Mouse (Mus musculus) cerebellum, adult 9-10 months (tissue): ENCODE data around the gene Filip1.
A peak's percentile ranks its signal among the peaks of the same experiment; 100 is the strongest.

Experiments used
- DNase-seq: peaks from one replicate; pipeline ENCODE4 v3.0.0; 2022

The Filip1 gene

GRCm38 (mm10) chr9:79978228-79979024 is 34.2 kb downstream of the Filip1 start:
- no peak for DNase-seq

GRCm38 (mm10) chr9:79977549-79977971 is 35.1 kb downstream of the Filip1 start:
- DNase-seq: no peak

- no peak for DNase-seq
Observed at GRCm38 (mm10) chr9:79976789-79977188, 35.9 kb downstream of the Filip1 start.

GRCm38 (mm10) chr9:79975121-79975520 is 37.5 kb downstream of the Filip1 start:
- DNase-seq: no peak

GRCm38 (mm10) chr9:79973582-79973981 is 39.1 kb downstream of the Filip1 start:
- no peak for DNase-seq

GRCm38 (mm10) chr9:79972705-79973104 is 39.9 kb downstream of the Filip1 start:
- no peak for DNase-seq

GRCm38 (mm10) chr9:79971619-79972018 is 41.0 kb downstream of the Filip1 start:
- no peak for DNase-seq

GRCm38 (mm10) chr9:79970659-79971118 is 42.0 kb downstream of the Filip1 start:
- DNase-seq: no peak

GRCm38 (mm10) chr9:79969544-79969943 is 43.1 kb downstream of the Filip1 start:
- no peak for DNase-seq

GRCm38 (mm10) chr9:79966711-79967487 is 45.8 kb downstream of the Filip1 start:
- DNase-seq: no peak

GRCm38 (mm10) chr9:79965600-79966392 is 46.9 kb downstream of the Filip1 start:
- DNase-seq: no peak

GRCm38 (mm10) chr9:79965003-79965402 is 47.6 kb downstream of the Filip1 start:
- no peak for DNase-seq

GRCm38 (mm10) chr9:79961630-79962285 is 50.9 kb downstream of the Filip1 start:
- DNase-seq: peak; percentile 11

- DNase-seq: no peak
Observed at GRCm38 (mm10) chr9:79960453-79960852, 52.2 kb downstream of the Filip1 start.

- DNase-seq: no peak
Observed at GRCm38 (mm10) chr9:79958395-79958794, 54.3 kb downstream of the Filip1 start.

- no peak for DNase-seq
Observed at GRCm38 (mm10) chr9:79954944-79955343, 57.7 kb downstream of the Filip1 start.

- no peak for DNase-seq
Observed at GRCm38 (mm10) chr9:79951984-79952383, 60.7 kb downstream of the Filip1 start.

GRCm38 (mm10) chr9:79951339-79951738 is 61.3 kb downstream of the Filip1 start:
- no peak for DNase-seq

- DNase-seq: no peak
Observed at GRCm38 (mm10) chr9:79950666-79951065, 62.0 kb downstream of the Filip1 start.

GRCm38 (mm10) chr9:79950038-79950437 is 62.6 kb downstream of the Filip1 start:
- no peak for DNase-seq

GRCm38 (mm10) chr9:79948376-79948775 is 64.3 kb downstream of the Filip1 start:
- DNase-seq: no peak

GRCm38 (mm10) chr9:79947973-79948372 is 64.7 kb downstream of the Filip1 start:
- DNase-seq: no peak

- no peak for DNase-seq
Observed at GRCm38 (mm10) chr9:79947414-79947813, 65.2 kb downstream of the Filip1 start.
